Mouse (Mus musculus) liver, embryonic 11.5 days (tissue): Measurements from ENCODE around the gene H2-T22. TPM values are rescaled to one million over a fixed set of nuclear protein-coding genes. Genes with fewer than 3 reads are reported as not detected.
"Not testable (repeated sequence)": the region's sequence is repeated elsewhere in the genome, so short reads cannot be mapped to it uniquely, and the experiment has no call there.

Source experiments
- ATAC-seq: fragments of 200-750 bp; cut with Nextera tagmentation; replicated peaks from 2 replicates; pipeline ENCODE4 v1.8.0; 2017; ENCODE audit warnings: moderate number of reproducible peaks, mild to moderate bottlenecking, moderate TSS enrichment, moderate library complexity; ENCODE audit not compliant: low FRiP score
- DNase-seq: peaks from one replicate; pipeline ENCODE4 v3.0.0-alpha.2; 2017; ENCODE audit warnings: low spot score
- H3K27ac ChIP-seq: fragments of 300-500 bp; sonication (generic); 2 replicates; pipeline ENCODE4 v1.5.1; 2014; ENCODE audit warnings: mild to moderate bottlenecking, low read depth, low read length, control low read depth
- H3K27me3 ChIP-seq: fragments of 300-500 bp; sonication (generic); replicated peaks from 2 replicates; pipeline ENCODE4 v1.6.1; 2014; ENCODE audit warnings: low read length, mixed read lengths; ENCODE audit not compliant: control insufficient read depth, insufficient read depth
- H3K36me3 ChIP-seq: fragments of 300-500 bp; sonication (generic); 2 replicates; pipeline ENCODE4 v1.6.1; 2014; ENCODE audit warnings: mild to moderate bottlenecking, low read length, moderate library complexity, mixed read lengths; ENCODE audit not compliant: control insufficient read depth, insufficient read depth
- H3K4me1 ChIP-seq: fragments of 300-500 bp; sonication (generic); replicated peaks from 2 replicates; pipeline ENCODE4 v1.6.1; 2014; ENCODE audit warnings: low read length, mixed read lengths; ENCODE audit not compliant: control insufficient read depth, insufficient read depth
- H3K4me2 ChIP-seq: fragments of 300-500 bp; sonication (generic); 2 replicates; pipeline ENCODE4 v1.6.1; 2014; ENCODE audit warnings: mild to moderate bottlenecking, control low read depth, moderate library complexity
- H3K4me3 ChIP-seq: fragments of 300-500 bp; sonication (generic); 2 replicates; pipeline ENCODE4 v1.5.1; 2014; ENCODE audit warnings: low read depth, low read length, control low read depth
- H3K9ac ChIP-seq: fragments of 300-500 bp; sonication (generic); 2 replicates; pipeline ENCODE4 v1.6.1; 2014; ENCODE audit warnings: low read depth, low read length, control low read depth
- H3K9me3 ChIP-seq: fragments of 300-500 bp; sonication (generic); 2 replicates; pipeline ENCODE4 v1.6.1; 2016; ENCODE audit warnings: low read length, inconsistent platforms, mixed read lengths; ENCODE audit not compliant: control insufficient read depth
- WGBS: fragments of 180-500 bp; shearing (Covaris S2); extraction: QIAGEN DNeasy Blood & Tissue Kit; methylation state at CpG from one replicate; pipeline ENCODE4 v1.1.7; 2014; 5-methylcytosine and 5-hydroxymethylcytosine counted together
- polyA plus RNA-seq: library from polyadenylated mRNA; unstranded; fragments of >200 nt; fragmentation: Nextera tagmentation; extraction: Ambion mirVana; gene quantifications from 2 replicates; pipeline ENCODE4 v1.2.1, GENCODE M21; 2014

Gene H2-T22
- polyA plus RNA-seq, 1 experiment from 2014 or later = 9.5 TPM

GRCm38 (mm10) chr17:36058362-36058761 lies 15.8 kb upstream of the H2-T22 start, which contains the start of gene Gm11127:
Gene Gm11127, minus strand, starts transcription at chr17:36058371.
- H3K4me1 ChIP-seq, ATAC-seq, DNase-seq, H3K9me3 ChIP-seq, H3K9ac ChIP-seq, H3K4me2 ChIP-seq, H3K27ac ChIP-seq, H3K4me3 ChIP-seq, H3K27me3 ChIP-seq, H3K36me3 ChIP-seq: not testable (repeated sequence)
- WGBS = 45% methylated on average over 1 of the region's 1 CpGs

DNA sequence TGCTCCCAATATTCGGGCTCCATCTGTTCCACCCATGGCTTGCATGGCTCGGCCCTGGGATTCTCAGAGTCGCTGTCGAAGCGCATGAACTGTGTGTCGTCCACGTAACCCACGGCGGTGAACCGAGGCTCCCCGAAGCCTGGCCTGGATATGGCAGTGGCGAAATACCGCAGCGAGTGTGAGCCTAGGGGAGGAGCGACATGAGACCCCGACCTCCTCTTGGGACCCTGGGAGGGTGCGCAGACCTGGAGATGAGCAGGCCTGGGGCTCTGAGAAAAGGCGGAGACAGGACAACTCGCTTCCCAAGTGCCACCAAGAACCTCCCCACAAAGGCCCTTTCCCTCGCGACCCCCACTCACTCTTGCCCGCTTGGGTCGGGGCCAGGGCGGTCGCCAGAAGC lies 15.4 kb upstream of the H2-T22 start:
- WGBS = 86% methylated on average over 23 of the region's 25 CpGs
- H3K4me3 ChIP-seq = not testable (repeated sequence)

DNA sequence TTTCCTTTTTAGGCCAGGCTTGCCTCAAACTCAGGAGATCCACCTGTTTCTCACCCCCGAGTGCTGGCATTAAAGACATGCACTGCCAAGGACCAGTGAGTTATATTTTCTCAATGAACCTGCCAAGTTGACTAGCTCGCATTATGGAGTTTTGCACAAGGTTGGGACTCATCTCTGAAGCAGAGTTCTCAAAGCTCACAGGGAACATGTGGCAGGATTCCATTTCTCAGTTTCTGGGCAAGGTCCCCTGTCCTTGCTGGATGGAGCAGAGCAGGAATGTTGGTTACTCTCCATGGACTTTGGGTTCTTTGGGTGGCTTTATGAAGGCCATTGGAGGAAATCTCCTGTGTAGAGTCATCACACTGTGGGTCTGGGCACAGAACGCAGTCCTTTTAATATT lies 739 bp upstream of the H2-T22 start:
- ATAC-seq = no peak
- no peaks in the 10 kb centered on the region for H3K9me3 ChIP-seq
- no peak for DNase-seq
- H3K9ac ChIP-seq = peak overlapping the region; percentile 60; the same call in 1 of the 2 replicates
- no peak overlapping the region for H3K27ac ChIP-seq
- no peaks in the 10 kb centered on the region for H3K27me3 ChIP-seq
- no peaks in the 10 kb centered on the region for H3K36me3 ChIP-seq
- H3K4me1 ChIP-seq = peaks cover 4% of the 10 kb centered on the region; the same call in 1 of the 2 replicates
- WGBS = 73% methylated on average over 3 of the region's 3 CpGs
- H3K4me3 ChIP-seq = peak overlapping the region; percentile 51
- H3K4me2 ChIP-seq = peak overlapping the region; percentile 85

More for the DNA sequence above, 15.4 kb upstream of the H2-T22 start:
- H3K27me3 ChIP-seq, DNase-seq, H3K36me3 ChIP-seq, H3K9me3 ChIP-seq, H3K9ac ChIP-seq, H3K4me2 ChIP-seq, ATAC-seq, H3K4me1 ChIP-seq, H3K27ac ChIP-seq: not testable (repeated sequence)

- H3K4me3 ChIP-seq = peak overlapping the region; percentile 51
- H3K9ac ChIP-seq = peak overlapping the region; percentile 46; the same call in 1 of the 2 replicates
- 2% methylated on average over 17 of the region's 19 CpGs for WGBS
- DNase-seq, H3K36me3 ChIP-seq, H3K4me1 ChIP-seq, H3K27ac ChIP-seq, H3K27me3 ChIP-seq, H3K9me3 ChIP-seq: not testable (repeated sequence)
- H3K4me2 ChIP-seq = peak overlapping the region; percentile 85
- peak; percentile 53 for ATAC-seq
Observed at GRCm38 (mm10) chr17:36042055-36042454, 492 bp downstream of the H2-T22 start.

- WGBS = 78% methylated on average over 2 of the region's 2 CpGs
- not testable (repeated sequence) for H3K4me2 ChIP-seq, H3K9ac ChIP-seq, H3K9me3 ChIP-seq, H3K4me1 ChIP-seq, ATAC-seq, H3K36me3 ChIP-seq, H3K27ac ChIP-seq, DNase-seq, H3K4me3 ChIP-seq, H3K27me3 ChIP-seq
Observed at GRCm38 (mm10) chr17:36040604-36041003, 1.9 kb downstream of the H2-T22 start.

DNA sequence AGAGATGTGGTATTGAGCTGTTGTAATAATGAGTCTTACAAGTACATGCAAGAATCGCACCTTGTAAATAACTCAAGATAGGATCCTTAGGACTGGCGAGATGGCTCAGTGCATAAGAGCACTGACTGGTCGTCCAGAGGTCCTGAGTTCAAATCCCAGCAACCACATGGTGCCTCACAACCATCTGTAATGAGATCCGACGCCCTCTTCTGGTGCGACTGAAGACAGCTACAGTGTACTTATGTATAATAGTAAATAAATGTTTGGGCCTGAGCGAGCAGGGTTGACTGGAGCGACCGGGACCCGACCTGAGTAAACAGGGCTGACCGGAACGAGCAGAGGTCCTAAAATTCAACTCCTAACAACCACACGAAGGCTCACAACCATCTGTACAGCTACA lies 6.4 kb downstream of the H2-T22 start:
- 82% methylated on average over 13 of the region's 13 CpGs for WGBS
- H3K9ac ChIP-seq, DNase-seq, H3K9me3 ChIP-seq, H3K27me3 ChIP-seq, ATAC-seq, H3K36me3 ChIP-seq, H3K4me2 ChIP-seq, H3K4me3 ChIP-seq, H3K4me1 ChIP-seq, H3K27ac ChIP-seq: not testable (repeated sequence)

DNA sequence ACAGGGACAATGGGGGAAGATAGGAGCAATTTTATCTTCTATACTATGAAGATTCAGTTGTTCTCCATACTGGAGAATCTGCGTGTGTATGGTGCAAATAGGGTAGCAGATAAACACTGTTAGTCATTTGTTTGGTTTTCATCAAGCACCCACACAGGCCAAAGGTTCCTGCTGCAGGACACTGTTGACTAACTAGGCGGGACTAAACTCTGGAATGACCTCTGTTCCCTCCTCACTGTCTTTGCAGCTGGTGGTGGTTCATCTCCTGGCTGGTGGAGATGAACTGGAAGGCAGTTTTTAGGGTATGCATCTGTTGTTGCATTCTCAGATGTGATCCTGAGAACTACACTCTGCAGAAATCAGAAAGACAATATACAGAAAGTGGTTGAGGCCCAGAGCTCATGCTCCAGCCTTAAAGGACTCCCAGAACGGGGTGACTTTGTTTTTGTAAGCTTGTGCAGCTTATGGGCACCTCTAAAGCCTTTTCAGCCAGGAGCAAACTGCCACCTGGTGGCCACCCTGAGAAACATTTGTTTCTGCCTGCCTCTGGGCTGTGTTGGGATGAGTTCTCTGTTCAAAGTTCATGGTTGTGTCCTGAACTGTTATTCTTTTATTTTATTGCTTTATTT lies 7.4 kb downstream of the H2-T22 start:
- not testable (repeated sequence) for H3K36me3 ChIP-seq, H3K27me3 ChIP-seq, H3K4me2 ChIP-seq, H3K9ac ChIP-seq, DNase-seq, H3K4me3 ChIP-seq, H3K9me3 ChIP-seq, H3K4me1 ChIP-seq
- H3K27ac ChIP-seq = 0 out of 2 replicates have a peak overlapping the region, but pooled peaks have one; percentile 19
- WGBS = 25% methylated on average over 3 of the region's 3 CpGs
- peak; percentile 49 for ATAC-seq

- not testable (repeated sequence) for H3K4me2 ChIP-seq, H3K9me3 ChIP-seq, H3K4me3 ChIP-seq, H3K4me1 ChIP-seq, H3K36me3 ChIP-seq, H3K27me3 ChIP-seq, DNase-seq, H3K9ac ChIP-seq
- 0 out of 2 replicates have a peak, but pooled peaks have one; percentile 14 for ATAC-seq
- H3K27ac ChIP-seq = 0 out of 2 replicates have a peak overlapping the region, but pooled peaks have one; percentile 19
- WGBS = 57% methylated on average over 3 of the region's 3 CpGs
Observed at GRCm38 (mm10) chr17:36034524-36034923, 8.0 kb downstream of the H2-T22 start.

- peak; percentile 56 for ATAC-seq
Observed at GRCm38 (mm10) chr17:36032351-36032875, 10.1 kb downstream of the H2-T22 start, which contains the start of gene H2-T23. Gene H2-T23, minus strand, starts transcription at chr17:36032855.

More at GRCm38 (mm10) chr17:36032351-36032875, 10.1 kb downstream of the H2-T22 start, which contains the start of gene H2-T23:
- H3K9ac ChIP-seq = peak within 1 kb of the TSS; percentile 48
- WGBS = under 1% methylated on average over 25 of the region's 25 CpGs
- H3K9me3 ChIP-seq, H3K27ac ChIP-seq, H3K36me3 ChIP-seq, H3K4me1 ChIP-seq, H3K27me3 ChIP-seq: not testable (repeated sequence)
- peak; percentile 56 for DNase-seq
- peak within 1 kb of the TSS; percentile 83 for H3K4me2 ChIP-seq
- peak within 1 kb of the TSS; percentile 59 for H3K4me3 ChIP-seq
